Mouse (Mus musculus): Measurements from ENCODE around the gene Tnk1.

GRCm38 (mm10) chr11:69804972-69805909 is 53.3 kb downstream of the Tnk1 start, which contains the start of gene Tmem102:
- 0 out of 2 replicates have a peak, but pooled peaks have one; percentile 8 for TF ChIP-seq CTCF (IDR thresholded peaks at IDR 0.05; ENCODE audit: low read depth)
- no peak for TF ChIP-seq EP300 (IDR thresholded peaks at IDR 0.05; ENCODE audit: low read depth)

All from liver, postnatal 0 days (tissue).